Mouse (Mus musculus): ENCODE measurements around the gene Sgta. TPM values are rescaled to one million over a fixed set of nuclear protein-coding genes. Genes with fewer than 3 reads are reported as not detected.

The Sgta gene
- polyA plus RNA-seq (2014; fragmentation: Nextera tagmentation; extraction: Ambion mirVana), result 259 and 292 TPM in 2 replicates

DNA sequence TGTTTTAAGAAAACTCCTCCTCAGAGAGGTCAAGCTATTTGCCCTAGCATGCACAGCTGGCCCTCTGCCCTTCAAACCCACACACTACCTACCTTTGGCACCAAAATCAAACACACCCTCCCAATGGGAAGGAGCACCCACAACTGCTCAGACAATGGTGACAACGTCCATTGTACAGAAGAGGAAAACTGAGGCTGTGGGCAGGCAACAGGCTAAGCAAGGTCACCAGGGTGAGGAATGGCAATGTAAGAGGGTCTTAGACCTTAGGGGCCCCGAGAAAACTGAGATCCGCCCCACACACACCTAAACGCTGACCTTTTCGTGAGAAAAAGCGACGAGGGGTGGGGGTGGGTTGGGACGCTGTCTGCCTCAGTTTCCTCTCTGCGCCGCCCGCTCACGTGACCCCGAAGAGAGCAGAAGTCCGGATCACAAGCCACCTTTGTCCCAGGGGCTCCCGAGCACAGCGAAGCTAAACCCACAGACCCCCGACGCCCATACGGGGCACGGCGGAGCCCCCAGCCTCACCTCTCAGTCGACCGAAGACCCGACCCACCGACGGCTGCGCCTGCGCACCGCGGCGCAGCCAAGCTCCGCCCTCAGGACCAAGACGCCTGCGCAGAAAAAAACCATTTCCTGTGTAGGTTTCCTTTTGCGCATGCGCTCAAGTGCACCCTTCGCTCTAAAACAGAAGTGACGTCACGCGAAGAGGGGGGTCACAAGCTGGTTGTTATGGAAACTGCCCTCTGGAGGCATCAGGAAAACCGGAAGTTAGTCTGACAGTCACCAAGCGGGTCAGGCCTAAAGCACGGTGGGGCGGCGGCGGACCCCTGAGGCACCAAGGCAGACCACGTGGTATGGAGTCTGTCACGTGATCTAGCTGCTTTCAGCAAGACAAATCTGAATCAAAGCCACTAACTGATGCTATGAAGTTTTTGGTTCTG lies at the start of gene Sgta:
Sgta (minus strand) TSS at position 579 of the 941 bp plus-strand sequence.
- 0 out of 2 replicates have a peak, but pooled peaks cover 8% of the 10 kb centered on the region for H3K36me3 ChIP-seq (ENCODE audit: control insufficient read depth, insufficient read depth, low read length)
- H3K4me2 ChIP-seq (ENCODE audit: low read length), result peak within 1 kb of the TSS; percentile 91
- peak within 1 kb of the TSS; percentile 80 for H3K9ac ChIP-seq (replicated peaks; ENCODE audit: low read length)
- peaks cover 11% of the 10 kb centered on the region for H3K4me1 ChIP-seq (ENCODE audit: control insufficient read depth, insufficient read depth, low read length)
- H3K27me3 ChIP-seq (ENCODE audit: control insufficient read depth, insufficient read depth, low read length), result no peaks in the 10 kb centered on the region
- 0 out of 2 replicates have a peak within 1 kb of the TSS, but pooled peaks have one; percentile 41 for H3K27ac ChIP-seq (replicated peaks; ENCODE audit: low read depth, low read length)
- H3K9me3 ChIP-seq (ENCODE audit: control insufficient read depth, low read length), result no peaks in the 10 kb centered on the region
- under 1% methylated on average over 48 of the region's 48 CpGs for WGBS
- H3K4me3 ChIP-seq (replicated peaks; ENCODE audit: low read depth, low read length), result peak within 1 kb of the TSS; percentile 79
- peak; percentile 94 for ATAC-seq (ENCODE audit: low FRiP score, low TSS enrichment)
- DNase-seq, result peak; percentile 100

GRCm38 (mm10) chr10:81106113-81106721 lies 46.2 kb upstream of the Sgta start:
- H3K9ac ChIP-seq (replicated peaks; ENCODE audit: low read length), result peak overlapping the region; percentile 98
- peak overlapping the region; percentile 97 for H3K4me3 ChIP-seq (replicated peaks; ENCODE audit: low read depth, low read length)
- H3K4me2 ChIP-seq (ENCODE audit: low read length), result peak overlapping the region; percentile 77
- H3K27me3 ChIP-seq (ENCODE audit: control insufficient read depth, insufficient read depth, low read length), result no peaks in the 10 kb centered on the region
- peaks cover 32% of the 10 kb centered on the region for H3K36me3 ChIP-seq (ENCODE audit: control insufficient read depth, insufficient read depth, low read length)
- no peaks in the 10 kb centered on the region for H3K9me3 ChIP-seq (ENCODE audit: control insufficient read depth, low read length)
- ATAC-seq (ENCODE audit: low FRiP score, low TSS enrichment), result peak; percentile 87
- peaks cover 19% of the 10 kb centered on the region for H3K4me1 ChIP-seq (ENCODE audit: control insufficient read depth, insufficient read depth, low read length)
- peak overlapping the region; percentile 99 for H3K27ac ChIP-seq (replicated peaks; ENCODE audit: low read depth, low read length)
- peak; percentile 86 for DNase-seq
- WGBS, result under 1% methylated on average over 35 of the region's 35 CpGs

DNA sequence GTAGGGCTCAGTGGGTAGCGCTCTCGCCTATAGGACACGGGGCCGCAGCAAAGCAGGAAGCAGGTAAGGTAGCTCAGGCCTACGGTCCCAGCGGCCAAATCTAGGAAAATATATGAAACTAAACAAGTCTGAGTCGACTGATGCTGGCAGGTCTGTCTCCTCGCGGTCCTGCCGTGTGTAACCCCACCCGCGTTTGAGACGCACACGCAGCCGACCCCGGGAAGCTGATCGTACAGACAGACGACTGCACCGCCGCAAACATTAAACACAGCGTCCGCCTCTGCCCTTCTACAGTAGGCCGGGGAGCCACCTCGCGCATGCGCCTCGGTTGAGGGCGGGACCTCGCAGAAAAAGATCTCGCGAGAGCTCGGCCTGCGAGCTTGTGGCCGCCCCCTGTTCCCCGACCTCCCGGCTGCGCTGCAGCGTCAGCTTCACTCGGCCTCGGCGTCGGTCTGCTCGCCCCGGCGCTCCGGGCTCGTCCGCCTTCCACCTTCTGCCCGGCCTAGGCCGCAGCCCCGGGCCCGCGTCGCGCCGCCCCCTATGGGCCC lies 45.7 kb upstream of the Sgta start, which contains the start of gene Map2k2:
Map2k2 (plus strand) TSS at position 351 of the 548 bp plus-strand sequence.
- under 1% methylated on average over 55 of the region's 56 CpGs for WGBS
- H3K4me2 ChIP-seq (ENCODE audit: low read length), result peak within 1 kb of the TSS; percentile 77
- H3K9me3 ChIP-seq (ENCODE audit: control insufficient read depth, low read length), result no peaks in the 10 kb centered on the region
- H3K9ac ChIP-seq (replicated peaks; ENCODE audit: low read length), result peak within 1 kb of the TSS; percentile 98
- H3K4me1 ChIP-seq (ENCODE audit: control insufficient read depth, insufficient read depth, low read length), result peaks cover 19% of the 10 kb centered on the region
- peaks cover 26% of the 10 kb centered on the region for H3K36me3 ChIP-seq (ENCODE audit: control insufficient read depth, insufficient read depth, low read length)
- peak within 1 kb of the TSS; percentile 99 for H3K27ac ChIP-seq (replicated peaks; ENCODE audit: low read depth, low read length)
- peak within 1 kb of the TSS; percentile 97 for H3K4me3 ChIP-seq (replicated peaks; ENCODE audit: low read depth, low read length)
- no peaks in the 10 kb centered on the region for H3K27me3 ChIP-seq (ENCODE audit: control insufficient read depth, insufficient read depth, low read length)
- ATAC-seq (ENCODE audit: low FRiP score, low TSS enrichment) (peak; percentile 94), DNase-seq (peak; percentile 99)

- no peaks in the 10 kb centered on the region for H3K36me3 ChIP-seq (ENCODE audit: control insufficient read depth, insufficient read depth, low read length)
- DNase-seq (no peak), ATAC-seq (ENCODE audit: low FRiP score, low TSS enrichment) (no peak)
- no peaks in the 10 kb centered on the region for H3K9me3 ChIP-seq (ENCODE audit: control insufficient read depth, low read length)
- no peak overlapping the region for H3K4me3 ChIP-seq (replicated peaks; ENCODE audit: low read depth, low read length)
- no peak overlapping the region for H3K4me2 ChIP-seq (ENCODE audit: low read length)
- no peaks in the 10 kb centered on the region for H3K4me1 ChIP-seq (ENCODE audit: control insufficient read depth, insufficient read depth, low read length)
- WGBS, result 58% methylated on average over 9 of the region's 9 CpGs
- H3K27ac ChIP-seq (replicated peaks; ENCODE audit: low read depth, low read length), result no peak overlapping the region
- H3K9ac ChIP-seq (replicated peaks; ENCODE audit: low read length), result no peak overlapping the region
- H3K27me3 ChIP-seq (ENCODE audit: control insufficient read depth, insufficient read depth, low read length), result no peaks in the 10 kb centered on the region
Observed at GRCm38 (mm10) chr10:81094931-81095678, 35.1 kb upstream of the Sgta start.

GRCm38 (mm10) chr10:81092465-81093250 lies 32.7 kb upstream of the Sgta start:
- no peak overlapping the region for H3K4me3 ChIP-seq (replicated peaks; ENCODE audit: low read depth, low read length)
- no peaks in the 10 kb centered on the region for H3K4me1 ChIP-seq (ENCODE audit: control insufficient read depth, insufficient read depth, low read length)
- no peak overlapping the region for H3K9ac ChIP-seq (replicated peaks; ENCODE audit: low read length)
- no peak overlapping the region for H3K27ac ChIP-seq (replicated peaks; ENCODE audit: low read depth, low read length)
- no peaks in the 10 kb centered on the region for H3K27me3 ChIP-seq (ENCODE audit: control insufficient read depth, insufficient read depth, low read length)
- no peaks in the 10 kb centered on the region for H3K36me3 ChIP-seq (ENCODE audit: control insufficient read depth, insufficient read depth, low read length)
- no peak for DNase-seq
- WGBS, result 57% methylated on average over 22 of the region's 22 CpGs
- no peak overlapping the region for H3K4me2 ChIP-seq (ENCODE audit: low read length)
- no peak for ATAC-seq (ENCODE audit: low FRiP score, low TSS enrichment)
- no peaks in the 10 kb centered on the region for H3K9me3 ChIP-seq (ENCODE audit: control insufficient read depth, low read length)

GRCm38 (mm10) chr10:81090621-81091020 lies 30.6 kb upstream of the Sgta start:
- Histone ChIP-seq H3K9ac (replicated peaks; ENCODE audit: low read length) (no peak overlapping the region), H3K4me2 (ENCODE audit: low read length) (no peak overlapping the region), H3K27ac (replicated peaks; ENCODE audit: low read depth, low read length) (no peak overlapping the region), H3K9me3 (ENCODE audit: control insufficient read depth, low read length) (no peaks in the 10 kb centered on the region), H3K36me3 (ENCODE audit: control insufficient read depth, insufficient read depth, low read length) (no peaks in the 10 kb centered on the region), H3K4me1 (ENCODE audit: control insufficient read depth, insufficient read depth, low read length) (no peaks in the 10 kb centered on the region), H3K4me3 (replicated peaks; ENCODE audit: low read depth, low read length) (no peak overlapping the region), H3K27me3 (ENCODE audit: control insufficient read depth, insufficient read depth, low read length) (no peaks in the 10 kb centered on the region)
- no peak for ATAC-seq (ENCODE audit: low FRiP score, low TSS enrichment)
- 77% methylated on average over 7 of the region's 7 CpGs for WGBS
- DNase-seq, result no peak

GRCm38 (mm10) chr10:81089216-81089615 lies 29.2 kb upstream of the Sgta start:
- ATAC-seq (ENCODE audit: low FRiP score, low TSS enrichment), result no peak
- Histone ChIP-seq H3K9ac (replicated peaks; ENCODE audit: low read length) (no peak overlapping the region), H3K27ac (replicated peaks; ENCODE audit: low read depth, low read length) (no peak overlapping the region), H3K27me3 (ENCODE audit: control insufficient read depth, insufficient read depth, low read length) (no peaks in the 10 kb centered on the region), H3K4me1 (ENCODE audit: control insufficient read depth, insufficient read depth, low read length) (no peaks in the 10 kb centered on the region), H3K4me2 (ENCODE audit: low read length) (no peak overlapping the region), H3K9me3 (ENCODE audit: control insufficient read depth, low read length) (no peaks in the 10 kb centered on the region), H3K36me3 (ENCODE audit: control insufficient read depth, insufficient read depth, low read length) (no peaks in the 10 kb centered on the region), H3K4me3 (replicated peaks; ENCODE audit: low read depth, low read length) (no peak overlapping the region)
- WGBS, result 66% methylated on average over 2 of the region's 2 CpGs
- DNase-seq, result peak; percentile 73
